Mouse (Mus musculus) monocyte, adult 5-6 weeks (primary cell): ENCODE measurements around the gene Aplp2. TPM values are rescaled to one million over a fixed set of nuclear protein-coding genes. Genes with fewer than 3 reads are reported as not detected.

Experiments
- ATAC-seq: fragments of 153-309, 156-312 bp; replicated peaks from 2 replicates; pipeline ENCODE4 v1.8.0; 2017; ENCODE audit warnings: mild to moderate bottlenecking; ENCODE audit not compliant: low TSS enrichment, insufficient number of reproducible peaks, severe bottlenecking, poor library complexity, low FRiP score
- total RNA-seq: library from RNA; stranded (forward); fragments of 200-1000, 200-491, 200-594 nt; gene quantifications from 3 replicates; pipeline ENCODE4 v1.2.3, GENCODE M21; 2017

Gene Aplp2
- total RNA-seq, 1 experiment from 2014 or later = 117 TPM

- ATAC-seq = no peak
Measured at GRCm38 (mm10) chr9:31235489-31235888, 23.9 kb upstream of the Aplp2 start.

DNA sequence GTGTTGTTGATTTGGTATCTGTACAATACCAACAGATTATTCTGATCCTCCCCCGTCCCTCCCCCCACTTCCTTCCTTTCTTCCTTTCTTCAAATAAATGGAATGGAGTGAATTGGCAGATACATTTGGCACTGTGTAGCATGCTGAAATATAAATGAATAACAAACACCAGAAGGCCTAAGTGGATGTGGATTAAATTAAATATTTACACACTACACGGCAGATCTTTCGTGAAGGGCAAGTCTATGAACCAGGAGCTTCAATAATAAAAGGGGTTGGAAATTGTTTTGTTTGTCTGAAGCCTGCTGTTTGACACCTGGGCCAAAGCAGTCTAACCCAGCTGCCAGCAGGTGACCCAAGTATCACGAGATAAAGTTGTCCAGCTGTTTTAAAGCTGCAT is 23.4 kb upstream of the Aplp2 start:
- ATAC-seq = no peak

GRCm38 (mm10) chr9:31226541-31226940 is 14.9 kb upstream of the Aplp2 start:
- ATAC-seq = no peak

GRCm38 (mm10) chr9:31225808-31226207 is 14.2 kb upstream of the Aplp2 start:
- no peak for ATAC-seq

DNA sequence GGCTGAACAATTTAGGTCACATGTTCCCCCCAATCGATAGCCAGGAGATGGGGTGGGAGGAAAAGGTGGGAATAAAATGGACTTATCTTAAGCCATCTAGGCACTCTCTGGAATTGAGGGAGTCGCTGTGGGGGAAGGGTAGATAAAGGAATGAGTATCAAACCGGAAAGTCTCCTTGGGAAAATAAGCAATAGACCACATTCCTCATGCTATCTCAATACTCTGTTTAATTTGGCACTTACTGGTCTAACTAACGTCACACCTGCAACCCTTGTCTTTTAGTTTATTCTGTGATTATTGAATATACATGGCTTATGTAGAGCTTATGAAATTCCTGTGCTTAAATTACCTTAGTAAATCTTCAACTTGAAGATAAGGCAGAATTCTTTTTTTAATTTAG is 11.9 kb upstream of the Aplp2 start:
- ATAC-seq = no peak

GRCm38 (mm10) chr9:31221170-31221569 is 9.6 kb upstream of the Aplp2 start:
- ATAC-seq = no peak

- ATAC-seq = no peak
Measured at GRCm38 (mm10) chr9:31217631-31218380, 6.2 kb upstream of the Aplp2 start.

DNA sequence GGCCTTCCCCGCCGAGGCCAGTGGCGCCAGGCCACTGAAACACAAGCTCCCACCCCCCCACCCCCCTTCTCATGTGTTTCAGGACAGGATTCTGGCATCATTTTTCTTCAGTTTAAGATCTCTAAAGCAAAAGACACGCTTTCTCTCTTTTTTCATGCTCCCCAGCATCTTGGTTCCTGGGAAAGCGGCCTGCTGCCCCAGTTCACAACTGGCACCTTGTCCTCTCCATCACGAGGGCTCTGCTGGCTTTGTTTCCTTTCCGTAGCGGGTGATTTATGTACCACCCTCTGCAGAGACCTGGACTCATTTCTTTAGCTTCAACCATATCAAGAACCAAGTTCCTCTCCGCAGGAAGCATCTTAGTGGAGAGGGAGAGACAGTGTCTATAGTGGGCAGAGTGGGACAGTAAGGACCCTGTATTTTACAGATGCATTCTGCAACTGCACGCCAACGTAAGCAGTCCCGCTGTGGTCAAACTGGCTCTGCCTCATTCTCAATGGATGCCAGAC is 939 bp upstream of the Aplp2 start:
- no peak for ATAC-seq

GRCm38 (mm10) chr9:31210749-31211689 is 596 bp downstream of the Aplp2 start:
- no peak for ATAC-seq

DNA sequence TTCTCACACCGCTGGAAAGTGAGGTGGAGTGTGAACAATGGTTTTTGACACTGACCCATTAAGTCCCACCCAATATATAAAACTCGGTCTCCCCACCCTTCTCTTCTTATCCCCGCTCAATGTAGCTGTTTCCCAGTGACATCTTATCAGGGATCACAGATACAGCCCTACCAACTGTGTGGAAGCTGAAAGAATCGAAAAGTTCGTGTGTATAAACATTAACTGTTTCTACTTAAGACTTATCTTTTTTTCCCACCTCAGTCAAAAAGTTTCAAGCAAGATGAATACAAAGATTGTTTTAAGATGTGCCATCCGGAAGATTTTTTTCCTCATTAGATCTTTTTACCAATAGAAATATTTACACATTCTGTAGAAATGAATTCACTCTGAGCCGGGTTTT is 1.5 kb downstream of the Aplp2 start:
- ATAC-seq = no peak

DNA sequence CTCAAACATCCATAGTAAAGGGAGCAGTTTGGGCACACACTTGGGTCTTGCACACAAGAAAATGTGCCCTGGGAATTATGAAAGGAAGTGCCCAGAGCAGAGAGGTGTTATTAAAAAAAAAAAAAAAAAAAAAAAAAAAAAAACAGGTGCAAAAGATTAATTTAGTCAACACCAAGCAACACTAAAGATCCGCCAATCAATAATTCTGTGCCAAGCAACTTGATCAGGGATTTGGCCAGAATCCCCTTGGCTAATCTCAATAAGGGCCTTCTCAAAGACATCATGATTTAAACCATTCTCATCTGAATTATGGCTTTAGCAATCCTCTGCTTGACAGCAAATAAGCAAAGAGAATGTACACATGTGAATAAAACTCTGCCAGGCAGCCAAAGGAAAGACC is 2.1 kb downstream of the Aplp2 start:
- ATAC-seq = no peak

DNA sequence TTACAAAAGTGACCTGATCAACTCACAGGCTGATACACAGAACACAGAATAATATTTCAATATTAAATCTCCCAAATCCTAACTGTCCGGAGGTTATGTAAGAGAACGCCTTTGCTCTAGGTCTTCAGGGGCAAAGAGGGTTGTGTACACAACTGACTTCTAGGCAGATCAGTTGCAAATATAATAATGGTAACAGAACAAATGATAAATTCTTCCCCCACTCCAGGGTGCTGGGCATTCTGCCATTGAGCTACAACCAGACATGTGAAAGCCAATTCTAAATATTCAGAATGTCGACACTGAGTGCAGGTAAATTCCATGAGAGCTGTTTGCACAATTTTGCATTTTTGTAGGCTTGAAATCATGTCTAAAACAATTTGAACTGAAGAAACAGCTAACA is 3.9 kb downstream of the Aplp2 start:
- no peak for ATAC-seq

DNA sequence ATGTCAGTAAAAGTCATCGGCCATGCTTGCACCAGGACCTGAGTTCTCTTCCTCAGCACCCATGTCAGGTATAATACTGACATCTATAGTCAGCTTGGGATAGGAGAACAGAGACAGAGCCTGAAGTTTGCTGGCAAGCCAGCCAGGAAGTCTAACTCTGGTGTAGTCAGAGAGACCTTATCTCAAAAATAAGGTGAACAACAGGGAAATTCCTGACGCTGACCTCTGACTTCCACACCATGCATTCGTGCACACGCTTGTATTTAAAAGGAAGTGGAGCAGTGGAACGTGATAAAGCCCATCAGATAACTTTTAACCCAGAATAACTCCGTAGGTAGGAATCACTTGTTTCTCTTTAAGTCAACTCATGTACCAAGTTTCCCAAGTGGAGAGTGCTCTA is 6.9 kb downstream of the Aplp2 start:
- no peak for ATAC-seq

GRCm38 (mm10) chr9:31203571-31204210 is 7.9 kb downstream of the Aplp2 start:
- no peak for ATAC-seq

GRCm38 (mm10) chr9:31203068-31203467 is 8.5 kb downstream of the Aplp2 start:
- ATAC-seq = no peak

- ATAC-seq = no peak
Measured at GRCm38 (mm10) chr9:31198614-31199013, 13.0 kb downstream of the Aplp2 start.

GRCm38 (mm10) chr9:31197782-31198181 is 13.8 kb downstream of the Aplp2 start:
- ATAC-seq = no peak

DNA sequence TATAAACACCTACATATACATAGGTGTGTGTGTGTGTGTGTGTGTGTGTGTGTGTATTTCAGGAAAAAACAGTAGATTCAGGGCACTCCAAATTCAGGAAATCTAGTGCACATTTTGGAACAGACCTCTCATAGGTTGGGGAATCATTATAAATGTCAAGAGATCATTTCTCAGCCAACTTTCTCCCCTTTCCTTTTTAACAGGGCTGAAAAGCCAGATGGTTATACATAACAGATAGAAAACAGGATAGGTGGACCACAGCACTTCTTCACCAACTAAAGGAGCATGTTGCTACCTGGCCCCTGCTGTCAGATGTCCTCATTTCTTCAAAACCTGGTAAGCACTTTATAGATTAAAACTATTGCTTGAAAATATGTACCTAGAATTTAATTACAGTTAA is 14.9 kb downstream of the Aplp2 start:
- no peak for ATAC-seq

DNA sequence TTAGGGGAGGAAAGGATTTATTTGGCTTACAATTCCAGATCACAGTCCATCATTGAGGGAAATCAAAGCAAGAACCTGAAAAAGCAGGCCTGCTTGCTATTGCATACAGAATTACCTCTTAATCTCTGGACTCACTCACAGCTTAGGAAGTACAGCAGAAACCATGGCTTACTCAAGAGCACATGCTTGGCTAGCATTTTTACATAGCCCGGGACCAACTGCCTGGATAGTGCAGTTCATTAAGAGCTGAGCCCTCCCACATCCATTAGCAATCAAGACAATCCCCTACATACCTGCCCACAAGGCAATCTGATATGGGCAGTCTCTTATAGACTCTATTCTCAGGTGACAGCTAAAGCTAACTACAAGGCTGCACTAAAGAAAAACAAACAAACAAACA is 16.0 kb downstream of the Aplp2 start:
- ATAC-seq = no peak
